Mouse (Mus musculus) ES-E14 (cell line): Measurements from ENCODE around the gene Metrnl.

Experiments
- CHD2 ChIP-seq: IDR thresholded peaks from 2 replicates; pipeline ENCODE4 v1.6.1; 2014; ENCODE audit warnings: mild to moderate bottlenecking, low read depth, low read length, inconsistent platforms
- ZC3H11A ChIP-seq: IDR thresholded peaks from 2 replicates; pipeline ENCODE4 v1.6.1; 2012; ENCODE audit warnings: low read depth, mild to moderate bottlenecking, inconsistent platforms, low read length, borderline replicate concordance
- ZNF384 ChIP-seq: IDR thresholded peaks from 2 replicates; pipeline ENCODE4 v1.6.1; 2012; ENCODE audit warnings: low read depth, low read length, inconsistent platforms

GRCm38 (mm10) chr11:121713569-121713968 is 12.2 kb downstream of the Metrnl start:
- TF ChIP-seq CHD2 (no peak), ZNF384 (no peak), ZC3H11A (no peak)
